Comparison of ENCODE assay signal across 8 mouse cellular contexts in the genomic region with DNA sequence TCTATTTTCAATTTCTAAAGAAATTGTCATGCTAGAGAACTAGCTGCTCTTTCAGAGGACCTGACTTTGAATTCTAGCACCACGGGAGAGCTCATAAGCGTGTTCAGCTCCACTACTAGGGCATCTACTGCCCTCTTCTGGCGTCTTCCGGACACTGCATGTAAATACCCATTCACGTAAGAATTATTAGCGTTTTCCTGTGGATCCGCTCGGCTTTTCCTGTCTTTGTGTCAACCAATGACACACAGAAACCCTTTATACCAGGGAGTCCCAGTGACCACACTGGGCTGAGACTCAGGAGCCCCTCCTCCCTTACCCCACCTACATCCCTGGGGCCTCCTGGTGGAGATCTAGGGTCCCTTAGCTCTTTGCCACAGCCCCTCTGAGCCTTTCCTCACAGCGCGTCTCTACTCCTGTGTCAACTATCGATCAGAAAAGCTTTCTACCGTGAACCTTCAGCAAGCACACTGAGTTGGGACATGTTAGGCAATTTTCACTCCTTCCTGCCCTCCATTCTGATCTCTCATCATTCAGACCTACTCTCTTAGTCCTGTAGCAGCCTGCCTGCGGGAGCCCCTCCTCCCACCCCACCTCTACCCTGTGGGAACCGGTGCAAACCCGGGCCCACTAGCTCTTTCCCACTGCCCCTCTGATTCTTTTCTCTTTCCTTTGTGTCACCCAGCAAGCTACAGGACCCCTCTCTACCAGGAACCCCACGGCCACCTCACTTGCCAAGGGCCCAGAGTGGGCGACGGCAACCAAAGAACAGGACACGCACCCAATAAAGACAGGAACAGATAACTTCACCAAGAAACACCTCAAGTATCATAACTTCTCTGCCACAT. TPM values are rescaled to one million over a fixed set of nuclear protein-coding genes. Genes with fewer than 3 reads are reported as not detected.
A peak's percentile ranks its signal among the peaks of the same experiment; 100 is the strongest.
DNase-seq lines count a peak whose midpoint lies in the region; ATAC-seq lines count a peak whose summit lies in the region.

No protein-coding gene starts in this region.

- H3K4me3 ChIP-seq in hindbrain, embryonic 14.5 days (replicated peaks; ENCODE audit: low read length): peak overlapping the region; percentile 22
- H3K4me3 ChIP-seq in macrophage (ENCODE audit: inconsistent target): peak overlapping the region; percentile 15; the same call in 1 of the 2 replicates

- peaks cover 39% of the 10 kb centered on the region for H3K27me3 ChIP-seq in hindbrain, embryonic 14.5 days (ENCODE audit: control insufficient read depth, insufficient read depth, low read length)

- H3K4me2 ChIP-seq in hindbrain, embryonic 14.5 days (replicated peaks): peak overlapping the region; percentile 46

- H3K79me2 ChIP-seq in macrophage (ENCODE audit: inconsistent target): no peaks in the 10 kb centered on the region

- no peaks in the 10 kb centered on the region for H3K9me3 ChIP-seq in hindbrain, embryonic 14.5 days (ENCODE audit: control insufficient read depth, low read length)

- WGBS in hindbrain, embryonic 14.5 days: 2% methylated on average over 19 of the region's 19 CpGs
- 21% methylated on average over 19 of the region's 19 CpGs for WGBS in macrophage (ENCODE audit: missing documents)

- peak; percentile 71 for DNase-seq in T-cell, adult 2 months (ENCODE audit: low spot score)
- DNase-seq in cerebellum, postnatal 25 days: peak; percentile 83 to 90
- DNase-seq in frontal cortex, postnatal 25 days (ENCODE audit: low spot score in 2 of 2): peak; percentile 72 to 76
- DNase-seq in hindbrain, embryonic 14.5 days (ENCODE audit: low spot score): peak; percentile 76
- peak; percentile 77 to 85 for DNase-seq in layer of hippocampus, postnatal 36 days
- DNase-seq in right cerebral cortex, adult 2 months (ENCODE audit: low spot score in 2 of 2): peak; percentile 93
- peak; percentile 76 to 81 for DNase-seq in urinary bladder, postnatal 36 days (ENCODE audit: low spot score in 2 of 2)

- H3K36me3 ChIP-seq in hindbrain, embryonic 14.5 days (replicated peaks; ENCODE audit: control insufficient read depth, insufficient read depth): no peaks in the 10 kb centered on the region
- no peaks in the 10 kb centered on the region for H3K36me3 ChIP-seq in macrophage (ENCODE audit: inconsistent target)

- no peak overlapping the region; the same call in 1 of the 2 replicates for H3K9ac ChIP-seq in hindbrain, embryonic 14.5 days

- peak; percentile 69 for ATAC-seq in hindbrain, embryonic 14.5 days (ENCODE audit: low FRiP score)

- H3K27ac ChIP-seq in hindbrain, embryonic 14.5 days: no peak overlapping the region
- no peak overlapping the region for H3K27ac ChIP-seq in macrophage

- H3K4me1 ChIP-seq in hindbrain, embryonic 14.5 days (replicated peaks; ENCODE audit: control insufficient read depth, insufficient read depth, low read length): no peaks in the 10 kb centered on the region

RNA-seq across cellular contexts. Expression of a gene that starts 21.8 kb away (rescaled TPM):
- 8.5 and 8.9 TPM in 2 replicates for polyA plus RNA-seq in hindbrain, embryonic 14.5 days (2014; fragmentation: Nextera tagmentation; extraction: Ambion mirVana)
- 1 to 10 TPM; 7.9 to 8.7 TPM for total RNA-seq in layer of hippocampus, postnatal 36 days (2021)
- 1 to 10 TPM in 20 of 26 experiments, under 1 TPM in 6; 0.46 to 3.6 (median 1.9) TPM for total RNA-seq in macrophage (2018; cell fraction: chromatin; rRNA removed)
- total RNA-seq in macrophage (2018; cell fraction: cytosol; rRNA removed): 1 to 10 TPM; 1.9 to 4.1 (median 3.4) TPM
- 1 to 10 TPM in 24 of 26 experiments, under 1 TPM in 2; 0.59 to 4.0 (median 2.2) TPM for total RNA-seq in macrophage (2018; cell fraction: nucleus; rRNA removed)
- polyA plus RNA-seq in macrophage (2018): 3.5 to 4.4 TPM (median 3.7 TPM) in 3 replicates

RNA-seq across cellular contexts. Expression of a gene that starts 32.9 kb away (rescaled TPM):
- polyA plus RNA-seq in hindbrain, embryonic 14.5 days (2014; fragmentation: Nextera tagmentation; extraction: Ambion mirVana): 48.8 and 52.0 TPM in 2 replicates
- total RNA-seq in layer of hippocampus, postnatal 36 days (2021): 10 to 100 TPM; 37.7 to 38.8 TPM
- total RNA-seq in macrophage (2018; cell fraction: chromatin; rRNA removed): 10 to 100 TPM; 13.6 to 77.7 (median 34.2) TPM
- total RNA-seq in macrophage (2018; cell fraction: cytosol; rRNA removed): 10 to 100 TPM in 17 of 26 experiments, 1 to 10 TPM in 9; 5.5 to 19.9 (median 12.2) TPM
- total RNA-seq in macrophage (2018; cell fraction: nucleus; rRNA removed): 10 to 100 TPM in 22 of 26 experiments, 1 to 10 TPM in 4; 8.0 to 68.0 (median 19.4) TPM
- 12.3 to 19.9 TPM (median 12.8 TPM) in 3 replicates for polyA plus RNA-seq in macrophage (2018)
